Mouse (Mus musculus) heart, adult 2 months (tissue): Measurements from ENCODE around the gene 0610010K14Rik. TPM values are rescaled to one million over a fixed set of nuclear protein-coding genes. Genes with fewer than 3 reads are reported as not detected.

ENCODE experiments used
- DNase-seq, 2 experiments: peaks; one replicate each; pipeline ENCODE4 v3.0.0; 2021
- H3K27ac ChIP-seq: fragments of 200-600 bp; 2 replicates; pipeline ENCODE4 v1.8.1; 2022
- H3K27me3 ChIP-seq: fragments of 200-500 bp; 2 replicates; pipeline ENCODE4 v1.6.1; 2012; ENCODE audit warnings: mild to moderate bottlenecking, low read length, inconsistent platforms, mixed read lengths; ENCODE audit not compliant: control insufficient read depth, insufficient read depth
- H3K36me3 ChIP-seq: fragments of 200-500 bp; 2 replicates; pipeline ENCODE4 v1.6.1; 2012; ENCODE audit warnings: low read length, inconsistent platforms; ENCODE audit not compliant: control insufficient read depth, insufficient read depth
- H3K4me1 ChIP-seq: fragments of 200-500 bp; 2 replicates; pipeline ENCODE4 v1.6.1; 2011; ENCODE audit warnings: low read length; ENCODE audit not compliant: control insufficient read depth, insufficient read depth
- H3K4me3 ChIP-seq: fragments of 200-600 bp; 2 replicates; pipeline ENCODE4 v1.8.1; 2022
- H3K79me2 ChIP-seq: fragments of 200-500 bp; replicated peaks from 2 replicates; pipeline ENCODE4 v1.6.1; 2012; ENCODE audit warnings: mild to moderate bottlenecking, inconsistent platforms, low read length, moderate library complexity, mixed read lengths; ENCODE audit not compliant: control insufficient read depth, insufficient read depth
- H3K9ac ChIP-seq: fragments of 200-500 bp; 2 replicates; pipeline ENCODE4 v1.6.1; 2012; ENCODE audit warnings: low read depth, mild to moderate bottlenecking, control low read depth, inconsistent platforms, low read length, mixed read lengths
- CTCF ChIP-seq: fragments of 200-600 bp; IDR thresholded peaks from 2 replicates; pipeline ENCODE4 v1.8.1; 2022; ENCODE audit warnings: antibody characterized with exemption, mild to moderate bottlenecking, moderate library complexity
- EP300 ChIP-seq: fragments of 200-500 bp; IDR thresholded peaks from 2 replicates; pipeline ENCODE4 v1.6.1; 2011; ENCODE audit warnings: low read depth, low read length, control low read depth; ENCODE audit not compliant: insufficient read depth
- POLR2A ChIP-seq: fragments of 200-500 bp; IDR thresholded peaks from 2 replicates; pipeline ENCODE4 v1.6.1; 2011; ENCODE audit warnings: mild to moderate bottlenecking, low read depth, low read length, control low read depth; ENCODE audit not compliant: insufficient read depth
- WGBS: fragments of 180-500 bp; shearing (Covaris S2); methylation state at CpG from one replicate; pipeline ENCODE4 v1.1.7; 2018; 5-methylcytosine and 5-hydroxymethylcytosine counted together
- intact Hi-C: fragments of 180-260 bp; cut with DNase I; formaldehyde crosslinking; loops from one replicate; pipeline ENCODE4 v1.15.1; 2025
- polyA plus RNA-seq: library from polyadenylated mRNA; depleted of rRNA; stranded (reverse); fragments of >200 nt; gene quantifications from 2 replicates; pipeline ENCODE4 v1.2.3, GENCODE M21; 2012
- total RNA-seq, 2 experiments: library from RNA; stranded (reverse); gene quantifications; 2 replicates each; pipeline ENCODE4 v1.2.3; 2021

0610010K14Rik gene
- total and polyA plus RNA-seq, 3 experiments, result 30.7 to 38.9 (median 34.5) TPM

GRCm38 (mm10) chr11:70220731-70221602 lies 16.7 kb downstream of the 0610010K14Rik start, which contains the start of gene Slc16a13:
Gene Slc16a13, minus strand, starts transcription at chr11:70221064.
- Histone ChIP-seq H3K27ac (peak within 1 kb of the TSS; percentile 86), H3K4me3 (peak within 1 kb of the TSS; percentile 70), H3K79me2 (no peaks in the 10 kb centered on the region), H3K4me1 (peaks cover 5% of the 10 kb centered on the region), H3K36me3 (peaks cover 3% of the 10 kb centered on the region), H3K27me3 (no peaks in the 10 kb centered on the region), H3K9ac (peak within 1 kb of the TSS; percentile 76)
- intact Hi-C loops, result loop anchor here (1.0 kb wide), 1 partner anchor 9 kb away; no protein-coding TSS in a partner anchor
- under 1% methylated on average over 28 of the region's 28 CpGs for WGBS
- TF ChIP-seq POLR2A (peak; percentile 100), EP300 (peak; percentile 93), CTCF (no peak)
- DNase-seq, result peak; percentile 88 to 95

GRCm38 (mm10) chr11:70220323-70220722 lies 17.4 kb downstream of the 0610010K14Rik start:
- peak overlapping the region; percentile 70 for H3K4me3 ChIP-seq
- WGBS, result 4% methylated on average over 24 of the region's 24 CpGs
- H3K79me2 ChIP-seq, result no peaks in the 10 kb centered on the region
- H3K27ac ChIP-seq, result peak overlapping the region; percentile 86
- TF ChIP-seq CTCF (no peak), EP300 (no peak), POLR2A (no peak)
- H3K27me3 ChIP-seq, result no peaks in the 10 kb centered on the region
- H3K36me3 ChIP-seq, result peaks cover 3% of the 10 kb centered on the region
- H3K4me1 ChIP-seq, result peaks cover 5% of the 10 kb centered on the region
- DNase-seq, result no peak
- H3K9ac ChIP-seq, result peak overlapping the region; percentile 57
- intact Hi-C loops, result no loop called here

GRCm38 (mm10) chr11:70219873-70220272 lies 17.8 kb downstream of the 0610010K14Rik start:
- Histone ChIP-seq H3K27ac (peak overlapping the region; percentile 86), H3K4me1 (peaks cover 5% of the 10 kb centered on the region), H3K9ac (peak overlapping the region; percentile 57), H3K27me3 (no peaks in the 10 kb centered on the region), H3K36me3 (peaks cover 3% of the 10 kb centered on the region), H3K4me3 (peak overlapping the region; percentile 70), H3K79me2 (no peaks in the 10 kb centered on the region)
- intact Hi-C loops, result no loop called here
- no peak for DNase-seq
- 82% methylated on average over 7 of the region's 7 CpGs for WGBS
- TF ChIP-seq EP300, result no peak
- TF ChIP-seq CTCF, result no peak
- no peak for TF ChIP-seq POLR2A

GRCm38 (mm10) chr11:70218741-70219470 lies 18.8 kb downstream of the 0610010K14Rik start:
- 92% methylated on average over 15 of the region's 15 CpGs for WGBS

GRCm38 (mm10) chr11:70218039-70218438 lies 19.7 kb downstream of the 0610010K14Rik start:
- H3K4me1 ChIP-seq, result peaks cover 4% of the 10 kb centered on the region
- intact Hi-C loops, result no loop called here

More at GRCm38 (mm10) chr11:70218741-70219470, 18.8 kb downstream of the 0610010K14Rik start:
- TF ChIP-seq CTCF, result no peak
- TF ChIP-seq EP300, result no peak
- no peak for TF ChIP-seq POLR2A
- DNase-seq, result no peak
- intact Hi-C loops, result no loop called here
- Histone ChIP-seq H3K9ac (no peak overlapping the region), H3K4me1 (peaks cover 5% of the 10 kb centered on the region), H3K27ac (no peak overlapping the region), H3K36me3 (no peaks in the 10 kb centered on the region), H3K4me3 (no peak overlapping the region), H3K27me3 (peaks cover 2% of the 10 kb centered on the region; the same call in 1 of the 2 replicates), H3K79me2 (no peaks in the 10 kb centered on the region)

More at GRCm38 (mm10) chr11:70218039-70218438, 19.7 kb downstream of the 0610010K14Rik start:
- whole genome bisulfite sequencing, result 65% methylated on average over 4 of the region's 4 CpGs
- Histone ChIP-seq H3K9ac (no peak overlapping the region), H3K27ac (no peak overlapping the region), H3K27me3 (peaks cover 4% of the 10 kb centered on the region; the same call in 1 of the 2 replicates), H3K4me3 (no peak overlapping the region), H3K79me2 (no peaks in the 10 kb centered on the region), H3K36me3 (no peaks in the 10 kb centered on the region)
- no peak for DNase-seq
- no peak for TF ChIP-seq CTCF
- TF ChIP-seq POLR2A, result no peak
- no peak for TF ChIP-seq EP300
